Mouse (Mus musculus) bone marrow, adult 2 months (tissue): ENCODE results near the gene Anks1b. TPM values are rescaled to one million over a fixed set of nuclear protein-coding genes. Genes with fewer than 3 reads are reported as not detected.

Experiments
- H3K27ac ChIP-seq: fragments of 200-500 bp; 2 replicates; pipeline ENCODE4 v1.5.1; 2012; ENCODE audit warnings: low read depth, mild to moderate bottlenecking, control low read depth, inconsistent platforms, low read length; ENCODE audit not compliant: control insufficient read depth, poor library complexity, insufficient read depth
- H3K4me1 ChIP-seq: fragments of 200-500 bp; 2 replicates; pipeline ENCODE4 v1.6.1; 2011; ENCODE audit warnings: low read length; ENCODE audit not compliant: control insufficient read depth, insufficient read depth
- H3K4me3 ChIP-seq: fragments of 200-500 bp; replicated peaks from 2 replicates; pipeline ENCODE3; 2011; ENCODE audit warnings: mild to moderate bottlenecking, low read depth, low read length, control low read depth; ENCODE audit not compliant: control insufficient read depth
- CTCF ChIP-seq: fragments of 200-500 bp; IDR thresholded peaks from 2 replicates; pipeline ENCODE4 v1.5.1; 2011; ENCODE audit warnings: low read length, control low read depth; ENCODE audit not compliant: control insufficient read depth, insufficient read depth
- POLR2A ChIP-seq: fragments of 200-500 bp; IDR thresholded peaks from 2 replicates; pipeline ENCODE4 v1.6.1; 2011; ENCODE audit warnings: low read depth, mild to moderate bottlenecking, control low read depth, low read length, borderline replicate concordance; ENCODE audit not compliant: control insufficient read depth
- WGBS: fragments of 180-500 bp; shearing (Covaris S2); methylation state at CpG from one replicate; pipeline ENCODE4 v1.1.7; 2018; 5-methylcytosine and 5-hydroxymethylcytosine counted together
- polyA plus RNA-seq: library from polyadenylated mRNA; stranded (reverse); fragments of >200 nt; gene quantifications from 2 replicates; pipeline ENCODE4 v1.2.4, GENCODE M21; 2011; ENCODE audit warnings: low replicate concordance; ENCODE audit not compliant: missing spikeins, insufficient read depth, insufficient read length

Gene Anks1b
- polyA plus RNA-seq, 1 experiment, result not detected

GRCm38 (mm10) chr10:90811446-90811845 is 938.1 kb downstream of the Anks1b start:
- Histone ChIP-seq H3K4me3 (no peak overlapping the region), H3K27ac (no peak overlapping the region), H3K4me1 (no peaks in the 10 kb centered on the region)
- TF ChIP-seq CTCF, result no peak
- WGBS, result 79% methylated on average over 4 of the region's 4 CpGs

- H3K4me1 ChIP-seq, result no peaks in the 10 kb centered on the region
- H3K4me3 ChIP-seq, result no peak overlapping the region
- 80% methylated on average over 5 of the region's 5 CpGs for WGBS
- no peak for TF ChIP-seq CTCF
- no peak overlapping the region for H3K27ac ChIP-seq
These were observed 940.0 kb downstream of the Anks1b start for GRCm38 (mm10) chr10:90813326-90813725.

GRCm38 (mm10) chr10:90814412-90814811 is 941.1 kb downstream of the Anks1b start:
- TF ChIP-seq CTCF (no peak), POLR2A (no peak)
- WGBS, result 74% methylated on average over 6 of the region's 6 CpGs
- H3K4me3 ChIP-seq, result no peak overlapping the region
- no peaks in the 10 kb centered on the region for H3K4me1 ChIP-seq
- H3K27ac ChIP-seq, result no peak overlapping the region

GRCm38 (mm10) chr10:90818246-90818937 is 945.1 kb downstream of the Anks1b start:
- no peak overlapping the region for H3K27ac ChIP-seq

GRCm38 (mm10) chr10:90823438-90823837 is 950.1 kb downstream of the Anks1b start:
- Histone ChIP-seq H3K4me3 (no peak overlapping the region), H3K4me1 (no peaks in the 10 kb centered on the region), H3K27ac (no peak overlapping the region)
- no peak for TF ChIP-seq CTCF
- no peak for TF ChIP-seq POLR2A
- 19% methylated on average over 4 of the region's 4 CpGs for WGBS

More at GRCm38 (mm10) chr10:90818246-90818937, 945.1 kb downstream of the Anks1b start:
- TF ChIP-seq CTCF, result no peak
- no peak for TF ChIP-seq POLR2A
- WGBS, result 45% methylated on average over 10 of the region's 10 CpGs
- no peak overlapping the region for H3K4me3 ChIP-seq
- no peaks in the 10 kb centered on the region for H3K4me1 ChIP-seq

GRCm38 (mm10) chr10:90824692-90825091 is 951.4 kb downstream of the Anks1b start:
- Histone ChIP-seq H3K4me3 (no peak overlapping the region), H3K27ac (no peak overlapping the region), H3K4me1 (no peaks in the 10 kb centered on the region)
- 64% methylated on average over 2 of the region's 2 CpGs for WGBS
- TF ChIP-seq POLR2A (no peak), CTCF (no peak)

- Histone ChIP-seq H3K27ac (no peak overlapping the region), H3K4me3 (no peak overlapping the region), H3K4me1 (no peaks in the 10 kb centered on the region)
- TF ChIP-seq POLR2A (no peak), CTCF (no peak)
- WGBS, result 21% methylated on average over 4 of the region's 4 CpGs
These were observed 953.6 kb downstream of the Anks1b start for GRCm38 (mm10) chr10:90826939-90827338.

GRCm38 (mm10) chr10:90828581-90829393 is 955.5 kb downstream of the Anks1b start:
- TF ChIP-seq POLR2A (no peak), CTCF (no peak)
- Histone ChIP-seq H3K4me3 (no peak overlapping the region), H3K4me1 (no peaks in the 10 kb centered on the region), H3K27ac (no peak overlapping the region)
- WGBS, result 3% methylated on average over 57 of the region's 73 CpGs
